Mouse (Mus musculus) 416B (cell line): ENCODE data around the gene Ikzf2.

Experiments
- DNase-seq: peaks from one replicate; pipeline ENCODE4 v3.0.0; 2011; ENCODE audit warnings: low read depth

The Ikzf2 gene

GRCm38 (mm10) chr1:69507513-69507912 lies 179.5 kb downstream of the Ikzf2 start:
- peak; percentile 97 for DNase-seq

- no peak for DNase-seq
These were observed 180.4 kb downstream of the Ikzf2 start for GRCm38 (mm10) chr1:69506615-69507159.

GRCm38 (mm10) chr1:69506011-69506410 lies 181.0 kb downstream of the Ikzf2 start:
- DNase-seq = no peak

- DNase-seq = no peak
These were observed 186.7 kb downstream of the Ikzf2 start for GRCm38 (mm10) chr1:69500388-69500787.

GRCm38 (mm10) chr1:69499652-69500051 lies 187.4 kb downstream of the Ikzf2 start:
- DNase-seq = no peak

- DNase-seq = peak; percentile 50
These were observed 188.2 kb downstream of the Ikzf2 start for GRCm38 (mm10) chr1:69498862-69499306.

GRCm38 (mm10) chr1:69496055-69496454 lies 191.0 kb downstream of the Ikzf2 start:
- DNase-seq = peak; percentile 95

GRCm38 (mm10) chr1:69493309-69494047 lies 193.6 kb downstream of the Ikzf2 start:
- DNase-seq = peak; percentile 65

- DNase-seq = no peak
These were observed 195.0 kb downstream of the Ikzf2 start for GRCm38 (mm10) chr1:69492013-69492412.

GRCm38 (mm10) chr1:69489026-69489425 lies 198.0 kb downstream of the Ikzf2 start:
- no peak for DNase-seq

GRCm38 (mm10) chr1:69488625-69489024 lies 198.4 kb downstream of the Ikzf2 start:
- peak; percentile 36 for DNase-seq
